Mouse (Mus musculus) ES-Bruce4 (cell line): Measurements from ENCODE around the gene Ccdc96. TPM values are rescaled to one million over a fixed set of nuclear protein-coding genes. Genes with fewer than 3 reads are reported as not detected.

ENCODE experiments used
- H3K27ac ChIP-seq: 2 replicates; pipeline ENCODE4 v1.5.1; 2012; ENCODE audit warnings: low read length, inconsistent platforms; ENCODE audit not compliant: insufficient read depth
- H3K27me3 ChIP-seq: 2 replicates; pipeline ENCODE4 v1.6.1; 2012; ENCODE audit warnings: mild to moderate bottlenecking, low read length, inconsistent platforms; ENCODE audit not compliant: control insufficient read depth, poor library complexity, insufficient read depth, severe bottlenecking
- H3K36me3 ChIP-seq: 2 replicates; pipeline ENCODE4 v1.6.1; 2012; ENCODE audit warnings: inconsistent platforms, mild to moderate bottlenecking, low read length, moderate library complexity; ENCODE audit not compliant: control insufficient read depth, poor library complexity, insufficient read depth, severe bottlenecking
- H3K4me1 ChIP-seq: one replicate; pipeline ENCODE4 v1.8.1; 2011; ENCODE audit warnings: low read length; ENCODE audit not compliant: control insufficient read depth, insufficient read depth
- H3K4me3 ChIP-seq: 2 replicates; pipeline ENCODE4 v1.5.1; 2011; ENCODE audit warnings: low read depth, mild to moderate bottlenecking, low read length
- H3K9ac ChIP-seq: 2 replicates; pipeline ENCODE4 v1.6.1; 2012; ENCODE audit warnings: low read depth, mild to moderate bottlenecking, inconsistent platforms; ENCODE audit not compliant: poor library complexity, severe bottlenecking
- H3K9me3 ChIP-seq: replicated peaks from 2 replicates; pipeline ENCODE4 v1.6.1; 2012; ENCODE audit warnings: mild to moderate bottlenecking, low read length, inconsistent platforms; ENCODE audit not compliant: control insufficient read depth, poor library complexity, insufficient read depth, severe bottlenecking
- CTCF ChIP-seq: IDR thresholded peaks from one replicate; pipeline ENCODE4 v1.8.1; 2011; ENCODE audit warnings: low read depth, low read length
- EP300 ChIP-seq: IDR thresholded peaks from 2 replicates; pipeline ENCODE4 v1.6.1; 2011; ENCODE audit warnings: low read depth, low read length; ENCODE audit not compliant: insufficient read depth
- POLR2A ChIP-seq: IDR thresholded peaks from one replicate; pipeline ENCODE4 v1.8.1; 2011; ENCODE audit warnings: low read length; ENCODE audit not compliant: insufficient read depth
- polyA plus RNA-seq: library from polyadenylated mRNA; stranded (reverse); fragments of >200 nt; gene quantifications from 2 replicates; pipeline ENCODE4 v1.2.4, GENCODE M21; 2011; ENCODE audit warnings: low read depth; ENCODE audit not compliant: missing spikeins, insufficient read depth, insufficient read length

Gene Ccdc96
- polyA plus RNA-seq, 1 experiment, result 0.33 TPM

DNA sequence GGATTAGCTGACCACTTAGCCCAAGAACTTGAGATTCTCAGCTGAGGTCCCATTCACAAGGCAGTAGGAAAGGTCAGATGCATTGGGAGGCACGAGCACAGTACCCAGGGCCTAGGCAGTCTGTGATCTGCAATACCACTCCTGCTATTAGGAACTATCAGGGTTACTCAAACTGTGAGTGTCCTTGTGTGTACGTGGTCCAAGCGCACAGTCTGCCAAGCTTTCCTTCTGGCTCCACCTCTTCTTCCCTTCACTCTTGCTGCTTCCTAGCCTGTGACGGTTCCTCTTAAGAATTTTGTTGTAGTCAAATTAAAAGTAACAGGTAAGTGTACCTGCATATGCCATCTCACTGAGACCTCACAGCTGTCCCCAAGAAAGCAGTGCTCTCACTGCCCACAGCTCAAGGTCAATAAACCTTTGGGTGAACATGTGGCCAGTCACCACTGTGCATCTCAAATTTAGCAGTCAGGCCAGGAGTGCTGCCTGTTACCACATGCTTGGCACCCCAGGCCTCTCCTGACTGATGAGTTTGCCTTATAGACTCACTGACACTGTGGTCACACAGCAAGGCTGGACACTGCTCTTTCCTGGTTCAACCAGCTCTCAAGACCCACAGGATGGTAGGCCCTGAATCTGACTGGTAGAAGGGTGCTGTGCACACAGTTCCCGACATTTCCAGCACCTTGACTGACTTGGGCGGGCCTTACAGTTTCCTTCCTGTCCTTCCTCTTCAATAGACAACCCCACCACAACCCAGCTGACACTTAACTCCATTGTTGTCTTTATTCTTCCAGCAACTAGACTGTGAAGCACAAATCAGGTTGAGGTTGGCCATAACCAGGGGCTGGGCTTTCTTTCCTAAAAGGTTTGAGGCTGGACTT is 5.6 kb upstream of the Ccdc96 start:
- Histone ChIP-seq H3K27me3 (no peaks in the 10 kb centered on the region), H3K9ac (no peak overlapping the region), H3K4me3 (no peak overlapping the region), H3K9me3 (no peaks in the 10 kb centered on the region), H3K27ac (no peak overlapping the region), H3K36me3 (peaks cover 4% of the 10 kb centered on the region; the same call in 1 of the 2 replicates), H3K4me1 (no peaks in the 10 kb centered on the region)
- TF ChIP-seq POLR2A (no peak), CTCF (no peak), EP300 (no peak)

DNA sequence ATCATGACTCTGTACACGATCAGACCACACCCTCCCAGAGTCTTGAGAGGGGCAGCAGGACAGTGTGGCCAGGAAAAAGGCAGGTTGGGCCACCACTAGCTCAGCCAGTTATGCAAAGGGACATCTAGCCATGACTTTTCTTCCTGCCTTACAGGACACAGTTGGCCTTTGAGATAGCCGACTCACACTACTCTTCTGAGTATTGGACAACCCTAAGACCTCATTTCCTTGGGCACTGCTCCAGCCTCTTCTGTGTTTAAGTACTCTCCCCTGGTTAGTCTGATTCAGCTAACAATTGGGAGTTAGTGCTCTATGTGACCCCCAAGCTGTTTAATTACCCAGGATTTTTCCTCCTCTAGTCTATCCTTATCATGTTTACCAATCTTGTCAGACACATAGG is 4.7 kb upstream of the Ccdc96 start:
- Histone ChIP-seq H3K27ac (no peak overlapping the region), H3K36me3 (0 out of 2 replicates have a peak, but pooled peaks cover 2% of the 10 kb centered on the region), H3K4me3 (no peak overlapping the region), H3K4me1 (no peaks in the 10 kb centered on the region), H3K9me3 (no peaks in the 10 kb centered on the region), H3K27me3 (no peaks in the 10 kb centered on the region), H3K9ac (no peak overlapping the region)
- TF ChIP-seq CTCF (no peak), EP300 (no peak), POLR2A (no peak)

GRCm38 (mm10) chr5:36480398-36480797 is 4.0 kb upstream of the Ccdc96 start:
- TF ChIP-seq EP300 (no peak), POLR2A (no peak), CTCF (no peak)
- Histone ChIP-seq H3K9ac (no peak overlapping the region), H3K4me1 (no peaks in the 10 kb centered on the region), H3K4me3 (no peak overlapping the region), H3K27me3 (no peaks in the 10 kb centered on the region), H3K36me3 (0 out of 2 replicates have a peak, but pooled peaks cover 2% of the 10 kb centered on the region), H3K9me3 (no peaks in the 10 kb centered on the region), H3K27ac (no peak overlapping the region)

GRCm38 (mm10) chr5:36481114-36481513 is 3.3 kb upstream of the Ccdc96 start:
- no peak overlapping the region for H3K9ac ChIP-seq
- no peaks in the 10 kb centered on the region for H3K4me1 ChIP-seq
- no peaks in the 10 kb centered on the region for H3K27me3 ChIP-seq
- TF ChIP-seq EP300 (no peak), POLR2A (no peak), CTCF (no peak)
- H3K36me3 ChIP-seq, result 0 out of 2 replicates have a peak, but pooled peaks cover under 1% of the 10 kb centered on the region
- no peaks in the 10 kb centered on the region for H3K9me3 ChIP-seq
- H3K27ac ChIP-seq, result no peak overlapping the region
- no peak overlapping the region for H3K4me3 ChIP-seq

- Histone ChIP-seq H3K9me3 (no peaks in the 10 kb centered on the region), H3K4me1 (no peaks in the 10 kb centered on the region), H3K4me3 (peak overlapping the region; percentile 87), H3K36me3 (no peaks in the 10 kb centered on the region), H3K27me3 (no peaks in the 10 kb centered on the region), H3K27ac (no peak overlapping the region), H3K9ac (peak overlapping the region; percentile 61)
- TF ChIP-seq POLR2A, result no peak
- no peak for TF ChIP-seq CTCF
- TF ChIP-seq EP300, result no peak
These were observed 936 bp upstream of the Ccdc96 start for GRCm38 (mm10) chr5:36483203-36484101.

- no peak overlapping the region for H3K4me3 ChIP-seq
- H3K36me3 ChIP-seq, result no peaks in the 10 kb centered on the region
- TF ChIP-seq EP300 (no peak), POLR2A (no peak), CTCF (no peak)
- no peak overlapping the region for H3K27ac ChIP-seq
- no peaks in the 10 kb centered on the region for H3K4me1 ChIP-seq
- no peaks in the 10 kb centered on the region for H3K27me3 ChIP-seq
- H3K9ac ChIP-seq, result no peak overlapping the region
- H3K9me3 ChIP-seq, result no peaks in the 10 kb centered on the region
These were observed 918 bp downstream of the Ccdc96 start for GRCm38 (mm10) chr5:36485306-36485705.
